Mouse (Mus musculus): Measurements from ENCODE around the gene Acap1.
"Not testable (repeated sequence)": the region's sequence is repeated elsewhere in the genome, so short reads cannot be mapped to it uniquely, and the experiment has no call there.

Acap1 gene

GRCm38 (mm10) chr11:69880853-69881603 is 14.3 kb downstream of the Acap1 start, which contains the start of gene Kctd11:
Gene Kctd11, minus strand, starts transcription at chr11:69881406.
- in situ Hi-C loops (cut with MboI; ENCODE audit: unreplicated experiment in 2 of 2): loop anchor here (5.0 kb wide), 1 partner anchor 41 kb away; the partner anchor contains the start of gene Eif5a (in 2 of the 2)

- in situ Hi-C loops (cut with MboI; ENCODE audit: unreplicated experiment in 2 of 2): loop anchor here (5.0 kb wide), 1 partner anchor 42 kb away; the partner anchor contains the start of gene Eif5a (in 2 of the 2)
These were observed 14.9 kb downstream of the Acap1 start for GRCm38 (mm10) chr11:69880506-69880852.

- in situ Hi-C loops (cut with MboI; ENCODE audit: unreplicated experiment in 2 of 2): loop anchor here (5.0 to 10.0 kb wide), 9 partner anchors 43 to 335 kb away; partner anchors contain the start of genes Eif5a (in 2 of the 2), Senp3 (in 2 of the 2), Fgf11 (in 1 of the 2) and Polr2a (in 1 of the 2)
These were observed 15.6 kb downstream of the Acap1 start for GRCm38 (mm10) chr11:69879711-69880110.

GRCm38 (mm10) chr11:69878952-69879351 is 16.4 kb downstream of the Acap1 start:
- in situ Hi-C loops (cut with MboI; ENCODE audit: unreplicated experiment in 2 of 2): loop anchor here (5.0 to 10.0 kb wide), 8 partner anchors 72 to 336 kb away; partner anchors contain the start of genes Senp3 (in 2 of the 2), Fgf11 (in 1 of the 2), Polr2a (in 1 of the 2) and Sat2 (in 1 of the 2)

- in situ Hi-C loops (cut with MboI; ENCODE audit: unreplicated experiment in 2 of 2): loop anchor here (5.0 to 10.0 kb wide), 8 partner anchors 71 to 336 kb away; partner anchors contain the start of genes Senp3 (in 2 of the 2), Fgf11 (in 1 of the 2), Polr2a (in 1 of the 2) and Sat2 (in 1 of the 2)
These were observed 16.9 kb downstream of the Acap1 start for GRCm38 (mm10) chr11:69878399-69878798.

GRCm38 (mm10) chr11:69877878-69878277 is 17.5 kb downstream of the Acap1 start, which contains the start of gene Tmem95:
Gene Tmem95, minus strand, starts transcription at chr11:69878018.
- in situ Hi-C loops (cut with MboI; ENCODE audit: unreplicated experiment in 2 of 2): loop anchor here (5.0 to 10.0 kb wide), 8 partner anchors 71 to 337 kb away; partner anchors contain the start of genes Senp3 (in 2 of the 2), Fgf11 (in 1 of the 2), Polr2a (in 1 of the 2) and Sat2 (in 1 of the 2)

GRCm38 (mm10) chr11:69876867-69877266 is 18.5 kb downstream of the Acap1 start:
- in situ Hi-C loops (cut with MboI; ENCODE audit: unreplicated experiment in 2 of 2): loop anchor here (5.0 to 10.0 kb wide), 8 partner anchors 70 to 338 kb away; partner anchors contain the start of genes Senp3 (in 2 of the 2), Fgf11 (in 1 of the 2), Polr2a (in 1 of the 2) and Sat2 (in 1 of the 2)

GRCm38 (mm10) chr11:69876186-69876585 is 19.2 kb downstream of the Acap1 start:
- in situ Hi-C loops (cut with MboI; ENCODE audit: unreplicated experiment in 2 of 2): loop anchor here (5.0 to 10.0 kb wide), 8 partner anchors 69 to 339 kb away; partner anchors contain the start of genes Senp3 (in 2 of the 2), Fgf11 (in 1 of the 2), Polr2a (in 1 of the 2) and Sat2 (in 1 of the 2)

- in situ Hi-C loops (cut with MboI; ENCODE audit: unreplicated experiment in 2 of 2): loop anchor here in 1 of 2 experiments (10.0 kb wide), 2 partner anchors 248 to 342 kb away; partner anchors contain the start of genes Sat2 and Slc16a11
These were observed 22.9 kb downstream of the Acap1 start for GRCm38 (mm10) chr11:69872451-69872850.

GRCm38 (mm10) chr11:69871822-69872221 is 23.5 kb downstream of the Acap1 start:
- in situ Hi-C loops (cut with MboI; ENCODE audit: unreplicated experiment in 2 of 2): loop anchor here in 1 of 2 experiments (10.0 kb wide), 2 partner anchors 247 to 343 kb away; partner anchors contain the start of genes Sat2 and Slc16a11

- in situ Hi-C loops (cut with MboI; ENCODE audit: unreplicated experiment in 2 of 2): loop anchor here in 1 of 2 experiments (10.0 kb wide), 2 partner anchors 246 to 344 kb away; partner anchors contain the start of genes Sat2 and Slc16a11
These were observed 24.9 kb downstream of the Acap1 start for GRCm38 (mm10) chr11:69870289-69871069.

- in situ Hi-C loops (cut with MboI; ENCODE audit: unreplicated experiment in 2 of 2): no loop called here
These were observed 28.0 kb downstream of the Acap1 start for GRCm38 (mm10) chr11:69867335-69867734.

GRCm38 (mm10) chr11:69865561-69865960 is 29.8 kb downstream of the Acap1 start:
- in situ Hi-C loops (cut with MboI; ENCODE audit: unreplicated experiment in 2 of 2): no loop called here

- in situ Hi-C loops (cut with MboI; ENCODE audit: unreplicated experiment in 2 of 2): no loop called here
These were observed 31.0 kb downstream of the Acap1 start for GRCm38 (mm10) chr11:69864138-69864860.

GRCm38 (mm10) chr11:69863729-69864128 is 31.6 kb downstream of the Acap1 start:
- in situ Hi-C loops (cut with MboI; ENCODE audit: unreplicated experiment in 2 of 2): not testable (repeated sequence)

- in situ Hi-C loops (cut with MboI; ENCODE audit: unreplicated experiment in 2 of 2): no loop called here
These were observed 37.0 kb downstream of the Acap1 start, which contains the start of gene Tnk1 for GRCm38 (mm10) chr11:69858113-69858998. Gene Tnk1, minus strand, starts transcription at chr11:69858730.

GRCm38 (mm10) chr11:69855347-69855746 is 40.0 kb downstream of the Acap1 start:
- in situ Hi-C loops (cut with MboI; ENCODE audit: unreplicated experiment in 2 of 2): no loop called here

- in situ Hi-C loops (cut with MboI; ENCODE audit: unreplicated experiment in 2 of 2): no loop called here
These were observed 40.7 kb downstream of the Acap1 start for GRCm38 (mm10) chr11:69854680-69855079.
